Mouse (Mus musculus) forebrain, embryonic 13.5 days (tissue): ENCODE results near the gene St6galnac3. TPM values are rescaled to one million over a fixed set of nuclear protein-coding genes. Genes with fewer than 3 reads are reported as not detected.

Experiments used
- ATAC-seq: fragments of 200-750 bp; cut with Nextera tagmentation; 2 replicates; pipeline ENCODE4 v1.8.0; 2017
- H3K27ac ChIP-seq: fragments of 300-500 bp; sonication (generic); 2 replicates; pipeline ENCODE4 v1.5.1; 2015; ENCODE audit warnings: inconsistent platforms, mild to moderate bottlenecking, moderate library complexity
- H3K27me3 ChIP-seq: fragments of 300-500 bp; sonication (generic); 2 replicates; pipeline ENCODE4 v1.6.1; 2015; ENCODE audit warnings: mild to moderate bottlenecking, inconsistent platforms
- H3K36me3 ChIP-seq: fragments of 300-500 bp; sonication (generic); 2 replicates; pipeline ENCODE4 v1.6.1; 2015; ENCODE audit warnings: mild to moderate bottlenecking, inconsistent platforms; ENCODE audit not compliant: poor library complexity, severe bottlenecking
- H3K4me1 ChIP-seq: fragments of 300-500 bp; sonication (generic); 2 replicates; pipeline ENCODE4 v1.6.1; 2015; ENCODE audit warnings: inconsistent platforms
- H3K4me2 ChIP-seq: fragments of 300-500 bp; sonication (generic); 2 replicates; pipeline ENCODE4 v1.6.1; 2015; ENCODE audit warnings: inconsistent platforms, mild to moderate bottlenecking, moderate library complexity
- H3K4me3 ChIP-seq: fragments of 300-500 bp; sonication (generic); 2 replicates; pipeline ENCODE4 v1.5.1; 2015; ENCODE audit warnings: mild to moderate bottlenecking, inconsistent platforms
- H3K9ac ChIP-seq: fragments of 300-500 bp; sonication (generic); 2 replicates; pipeline ENCODE4 v1.6.1; 2015; ENCODE audit warnings: mild to moderate bottlenecking, inconsistent platforms
- H3K9me3 ChIP-seq: fragments of 300-500 bp; sonication (generic); replicated peaks from 2 replicates; pipeline ENCODE4 v1.6.1; 2016; ENCODE audit warnings: inconsistent platforms
- WGBS: fragments of 180-500 bp; shearing (Covaris S2); methylation state at CpG from one replicate; pipeline ENCODE4 v1.1.7; 2015; 5-methylcytosine and 5-hydroxymethylcytosine counted together
- polyA plus RNA-seq: library from polyadenylated mRNA; unstranded; fragments of >200 nt; fragmentation: Nextera tagmentation; extraction: Ambion mirVana; gene quantifications from 2 replicates; pipeline ENCODE4 v1.2.1, GENCODE M21; 2015

Gene St6galnac3
- polyA plus RNA-seq, 1 experiment from 2014 or later, result 20.7 TPM

GRCm38 (mm10) chr3:153525151-153525768, 199.7 kb downstream of the St6galnac3 start:
- WGBS, result 76% methylated on average over 6 of the region's 6 CpGs

GRCm38 (mm10) chr3:153516848-153517247, 208.1 kb downstream of the St6galnac3 start:
- H3K36me3 ChIP-seq, result no peaks in the 10 kb centered on the region
- no peak overlapping the region for H3K9ac ChIP-seq
- H3K27me3 ChIP-seq, result no peaks in the 10 kb centered on the region
- 0 out of 2 replicates have a peak, but pooled peaks have one; percentile 43 for ATAC-seq
- no peak overlapping the region for H3K4me3 ChIP-seq
- H3K27ac ChIP-seq, result no peak overlapping the region
- 0 out of 2 replicates have a peak, but pooled peaks cover 4% of the 10 kb centered on the region for H3K9me3 ChIP-seq
- 77% methylated on average over 7 of the region's 7 CpGs for WGBS
- H3K4me1 ChIP-seq, result no peaks in the 10 kb centered on the region
- H3K4me2 ChIP-seq, result no peak overlapping the region

More at GRCm38 (mm10) chr3:153525151-153525768, 199.7 kb downstream of the St6galnac3 start:
- H3K4me2 ChIP-seq, result no peak overlapping the region
- H3K9ac ChIP-seq, result no peak overlapping the region
- H3K27ac ChIP-seq, result no peak overlapping the region
- no peaks in the 10 kb centered on the region for H3K27me3 ChIP-seq
- H3K36me3 ChIP-seq, result no peaks in the 10 kb centered on the region
- H3K4me3 ChIP-seq, result no peak overlapping the region
- ATAC-seq, result no peak
- H3K4me1 ChIP-seq, result no peaks in the 10 kb centered on the region
- H3K9me3 ChIP-seq, result no peaks in the 10 kb centered on the region

- 59% methylated on average over 6 of the region's 6 CpGs for WGBS
- 0 out of 2 replicates have a peak, but pooled peaks cover 4% of the 10 kb centered on the region for H3K9me3 ChIP-seq
- ATAC-seq, result no peak
- no peaks in the 10 kb centered on the region for H3K4me1 ChIP-seq
- H3K4me2 ChIP-seq, result no peak overlapping the region
- no peak overlapping the region for H3K27ac ChIP-seq
- no peaks in the 10 kb centered on the region for H3K27me3 ChIP-seq
- no peak overlapping the region for H3K9ac ChIP-seq
- no peak overlapping the region for H3K4me3 ChIP-seq
- no peaks in the 10 kb centered on the region for H3K36me3 ChIP-seq
These were observed 211.4 kb downstream of the St6galnac3 start for GRCm38 (mm10) chr3:153513501-153514060.

DNA sequence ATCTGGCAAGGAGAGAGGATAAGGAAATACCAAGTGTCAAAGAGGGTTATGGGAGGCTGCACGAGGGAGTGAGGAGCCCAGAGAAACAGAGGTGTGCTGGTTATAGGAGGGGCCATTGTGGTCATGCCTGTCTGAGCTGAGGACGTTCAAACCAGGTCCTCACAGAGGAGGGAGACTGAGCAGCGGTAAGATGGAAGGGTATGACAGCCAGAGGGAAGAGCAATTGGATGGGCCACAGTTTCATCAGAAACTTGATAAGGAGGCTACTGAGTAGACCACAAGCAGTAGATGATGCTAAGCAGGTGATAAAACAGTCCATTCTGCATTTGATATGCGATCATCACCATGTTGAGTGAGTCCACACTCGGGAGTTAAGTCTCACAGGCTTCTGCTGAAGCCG, 212.4 kb downstream of the St6galnac3 start:
- no peak overlapping the region for H3K27ac ChIP-seq
- no peak overlapping the region for H3K4me2 ChIP-seq
- no peak overlapping the region for H3K9ac ChIP-seq
- no peak for ATAC-seq
- H3K4me3 ChIP-seq, result no peak overlapping the region
- H3K36me3 ChIP-seq, result no peaks in the 10 kb centered on the region
- no peaks in the 10 kb centered on the region for H3K4me1 ChIP-seq
- H3K9me3 ChIP-seq, result no peaks in the 10 kb centered on the region
- 85% methylated on average over 6 of the region's 6 CpGs for WGBS
- H3K27me3 ChIP-seq, result no peaks in the 10 kb centered on the region

DNA sequence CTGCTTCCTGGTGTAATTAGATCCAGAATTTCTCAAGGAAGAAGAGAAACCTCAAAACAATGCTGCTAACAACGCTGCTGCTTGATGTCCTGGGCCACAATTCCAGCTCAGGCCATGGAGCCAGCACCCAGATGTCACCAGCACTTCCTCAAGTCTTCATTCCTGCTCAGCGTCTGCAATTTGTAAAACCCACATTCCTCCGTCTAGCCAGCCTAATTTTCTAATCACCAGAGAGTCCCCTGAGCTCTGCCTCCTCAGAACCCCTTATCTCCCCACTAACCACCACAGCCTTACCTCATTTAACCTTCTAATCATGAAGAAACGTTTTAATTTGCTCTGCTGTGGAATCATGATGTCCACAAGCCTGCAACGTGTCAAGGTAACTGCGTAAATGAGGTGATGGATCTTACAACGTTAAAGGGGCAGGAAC, 213.8 kb downstream of the St6galnac3 start:
- no peak for ATAC-seq
- no peaks in the 10 kb centered on the region for H3K27me3 ChIP-seq
- H3K9me3 ChIP-seq, result no peaks in the 10 kb centered on the region
- 85% methylated on average over 7 of the region's 7 CpGs for WGBS
- H3K36me3 ChIP-seq, result no peaks in the 10 kb centered on the region
- no peak overlapping the region for H3K4me3 ChIP-seq
- no peak overlapping the region for H3K27ac ChIP-seq
- H3K4me2 ChIP-seq, result no peak overlapping the region
- H3K9ac ChIP-seq, result no peak overlapping the region
- no peaks in the 10 kb centered on the region for H3K4me1 ChIP-seq

GRCm38 (mm10) chr3:153510048-153510630, 214.8 kb downstream of the St6galnac3 start:
- WGBS, result 88% methylated on average over 9 of the region's 9 CpGs
- Histone ChIP-seq H3K27ac (no peak overlapping the region), H3K9me3 (no peaks in the 10 kb centered on the region), H3K36me3 (no peaks in the 10 kb centered on the region), H3K4me2 (no peak overlapping the region), H3K4me1 (no peaks in the 10 kb centered on the region), H3K4me3 (no peak overlapping the region), H3K9ac (no peak overlapping the region), H3K27me3 (no peaks in the 10 kb centered on the region)
- no peak for ATAC-seq

DNA sequence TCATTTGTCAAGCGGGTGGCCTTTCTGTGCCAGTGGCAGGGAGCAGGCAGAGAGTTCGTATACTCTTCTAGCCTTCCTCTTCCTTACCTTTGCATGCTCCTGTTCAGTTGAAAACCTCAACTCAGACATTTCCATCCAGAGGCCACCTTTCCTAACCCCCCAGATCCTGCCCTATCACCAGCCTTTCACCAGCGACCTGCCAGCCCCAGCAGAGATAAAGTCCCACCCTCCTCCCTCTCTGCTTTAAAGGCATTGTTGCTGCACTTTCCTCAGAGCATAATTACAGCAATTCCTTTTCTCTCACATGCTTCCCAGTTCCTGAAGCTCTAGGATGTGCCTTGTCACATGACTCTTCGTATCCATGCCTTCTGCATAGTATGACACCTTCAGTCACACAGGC, 215.3 kb downstream of the St6galnac3 start:
- H3K4me1 ChIP-seq, result no peaks in the 10 kb centered on the region
- H3K9ac ChIP-seq, result no peak overlapping the region
- H3K27ac ChIP-seq, result peak overlapping the region; percentile 4; the same call in 1 of the 2 replicates
- H3K36me3 ChIP-seq, result no peaks in the 10 kb centered on the region
- H3K27me3 ChIP-seq, result no peaks in the 10 kb centered on the region
- H3K4me3 ChIP-seq, result no peak overlapping the region
- no peaks in the 10 kb centered on the region for H3K9me3 ChIP-seq
- no peak overlapping the region for H3K4me2 ChIP-seq
- ATAC-seq, result 0 out of 2 replicates have a peak, but pooled peaks have one; percentile 3
- 60% methylated on average over 4 of the region's 4 CpGs for WGBS

DNA sequence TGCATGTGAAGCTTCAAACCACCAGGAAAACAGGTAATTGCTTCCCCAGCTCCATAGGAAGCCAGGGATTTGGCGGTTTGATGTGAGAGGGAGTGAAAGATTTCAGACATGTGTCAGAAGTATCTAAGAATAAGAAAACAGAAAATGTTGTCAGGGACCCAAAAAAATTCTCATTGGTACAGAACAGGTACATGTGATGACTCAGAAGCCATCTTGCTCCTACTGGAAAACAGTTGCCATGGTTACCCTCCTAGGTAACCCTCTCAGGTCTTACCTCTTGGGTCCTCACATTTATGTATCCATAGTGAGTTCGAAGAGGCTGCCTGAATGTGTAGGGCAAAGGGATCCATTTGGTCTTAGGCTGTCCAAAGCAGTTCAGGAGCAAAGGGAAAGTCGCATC, 215.9 kb downstream of the St6galnac3 start:
- H3K27me3 ChIP-seq, result no peaks in the 10 kb centered on the region
- no peaks in the 10 kb centered on the region for H3K9me3 ChIP-seq
- H3K9ac ChIP-seq, result no peak overlapping the region
- no peak overlapping the region for H3K4me3 ChIP-seq
- no peaks in the 10 kb centered on the region for H3K4me1 ChIP-seq
- H3K36me3 ChIP-seq, result no peaks in the 10 kb centered on the region
- ATAC-seq, result peak; percentile 82
- no peak overlapping the region; the same call in 1 of the 2 replicates for H3K27ac ChIP-seq
- 77% methylated on average over 3 of the region's 3 CpGs for WGBS
- H3K4me2 ChIP-seq, result no peak overlapping the region

DNA sequence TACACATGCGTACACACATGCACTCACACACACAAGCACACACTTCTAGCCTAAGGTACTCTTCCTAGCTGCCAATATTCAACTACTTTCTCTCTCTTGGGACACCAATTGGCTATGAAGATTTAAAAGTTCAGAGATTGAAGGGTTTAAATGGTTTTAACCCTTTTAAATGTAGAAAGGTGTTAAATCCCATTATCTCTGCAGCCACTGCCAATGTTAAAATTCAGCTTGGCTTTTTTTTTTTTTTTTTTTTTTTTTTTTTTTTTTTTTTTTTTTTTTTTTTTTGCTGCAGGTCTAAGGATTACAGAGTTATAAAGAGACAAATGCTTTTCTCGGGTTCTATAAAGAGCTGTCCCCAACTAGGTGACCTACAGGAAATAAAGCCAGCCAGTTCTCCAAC, 216.4 kb downstream of the St6galnac3 start:
- no peaks in the 10 kb centered on the region for H3K4me1 ChIP-seq
- 80% methylated on average over 2 of the region's 2 CpGs for WGBS
- H3K27ac ChIP-seq, result no peak overlapping the region
- H3K36me3 ChIP-seq, result no peaks in the 10 kb centered on the region
- H3K27me3 ChIP-seq, result no peaks in the 10 kb centered on the region
- ATAC-seq, result no peak
- no peak overlapping the region for H3K4me3 ChIP-seq
- no peak overlapping the region for H3K4me2 ChIP-seq
- no peaks in the 10 kb centered on the region for H3K9me3 ChIP-seq
- no peak overlapping the region for H3K9ac ChIP-seq

DNA sequence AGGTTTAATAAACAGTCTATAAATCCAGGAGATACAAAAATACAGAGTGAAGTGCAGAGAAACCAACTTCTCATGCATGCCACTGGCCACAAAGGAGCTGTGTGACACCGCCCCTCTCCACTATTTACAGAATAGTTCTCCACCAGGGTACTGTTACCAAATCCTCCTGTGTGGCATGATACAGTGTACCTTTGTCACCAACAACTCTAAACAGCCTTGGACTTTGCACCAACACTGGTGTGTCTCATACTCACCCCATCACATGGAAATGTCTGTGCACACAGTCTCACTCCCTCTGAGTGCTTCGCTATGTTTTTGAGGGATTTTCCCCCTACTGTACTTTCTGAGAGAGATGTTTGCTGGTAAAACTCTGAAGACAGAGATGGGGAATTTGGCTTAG, 217.4 kb downstream of the St6galnac3 start:
- Histone ChIP-seq H3K27me3 (no peaks in the 10 kb centered on the region), H3K4me2 (no peak overlapping the region), H3K27ac (no peak overlapping the region), H3K9ac (no peak overlapping the region), H3K36me3 (no peaks in the 10 kb centered on the region), H3K9me3 (no peaks in the 10 kb centered on the region), H3K4me3 (no peak overlapping the region), H3K4me1 (no peaks in the 10 kb centered on the region)
- no peak for ATAC-seq
- 97% methylated on average over 2 of the region's 2 CpGs for WGBS

DNA sequence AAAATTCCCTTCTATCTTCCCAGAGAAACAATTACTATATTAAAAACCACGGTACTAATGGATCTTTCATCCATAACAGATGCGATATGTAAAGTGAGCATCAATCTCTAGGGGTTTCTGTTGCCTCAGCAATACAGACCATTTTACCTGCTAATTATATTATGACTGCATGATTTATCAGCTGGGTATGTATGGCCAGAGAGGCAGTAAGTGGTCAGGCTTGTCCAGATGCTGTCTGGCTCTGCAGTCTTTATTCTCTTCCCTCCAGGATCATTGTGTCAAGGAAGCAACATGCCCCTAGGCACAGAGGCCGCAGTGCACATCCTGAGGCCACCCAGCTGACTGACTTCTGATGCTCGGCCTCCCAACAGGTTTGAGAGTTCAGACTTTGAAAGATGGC, 222.5 kb downstream of the St6galnac3 start:
- Histone ChIP-seq H3K4me3 (no peak overlapping the region), H3K4me2 (no peak overlapping the region), H3K27me3 (no peaks in the 10 kb centered on the region), H3K9ac (no peak overlapping the region), H3K4me1 (no peaks in the 10 kb centered on the region), H3K27ac (no peak overlapping the region), H3K9me3 (no peaks in the 10 kb centered on the region), H3K36me3 (no peaks in the 10 kb centered on the region)
- WGBS, result 77% methylated on average over 4 of the region's 4 CpGs
- ATAC-seq, result no peak

GRCm38 (mm10) chr3:153501333-153501877, 223.6 kb downstream of the St6galnac3 start:
- H3K9ac ChIP-seq, result no peak overlapping the region
- 59% methylated on average over 3 of the region's 3 CpGs for WGBS
- no peaks in the 10 kb centered on the region for H3K27me3 ChIP-seq
- no peak overlapping the region for H3K4me3 ChIP-seq
- no peaks in the 10 kb centered on the region for H3K9me3 ChIP-seq
- H3K4me2 ChIP-seq, result no peak overlapping the region
- H3K27ac ChIP-seq, result no peak overlapping the region
- 0 out of 2 replicates have a peak, but pooled peaks have one; percentile 13 for ATAC-seq
- no peaks in the 10 kb centered on the region for H3K4me1 ChIP-seq
- no peaks in the 10 kb centered on the region for H3K36me3 ChIP-seq
